Mouse (Mus musculus): ENCODE results near the gene Ahdc1.

DNA sequence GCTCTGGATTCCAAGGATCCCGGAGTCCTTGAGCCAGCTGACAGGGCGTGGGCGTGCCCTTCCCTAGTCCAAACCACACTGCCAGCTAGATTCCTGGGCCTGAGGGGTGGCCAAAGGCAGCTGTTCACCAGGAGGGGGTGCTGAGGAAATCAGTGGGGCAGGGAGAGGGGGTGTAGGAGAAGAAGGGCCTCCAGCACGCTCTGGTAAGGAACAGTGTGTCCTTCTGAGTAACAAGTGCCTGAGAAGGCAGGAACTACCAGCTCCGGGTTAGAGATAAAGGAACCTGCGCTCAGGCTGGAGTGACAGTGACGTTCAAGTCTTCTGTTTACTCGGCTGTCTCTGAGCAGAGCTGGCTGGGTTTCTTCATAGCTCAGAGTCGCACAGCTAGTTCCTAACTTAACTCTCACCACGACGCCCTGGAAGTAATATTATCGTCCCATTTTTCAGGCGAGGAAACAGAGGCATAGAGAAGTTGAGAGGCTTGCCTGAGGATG lies 96.8 kb downstream of the Ahdc1 start:
- TF ChIP-seq CTCF (IDR thresholded peaks at IDR 0.05; ENCODE audit: low read depth) (peak; percentile 34), EP300 (IDR thresholded peaks at IDR 0.05; ENCODE audit: low read depth) (no peak)

Measured in heart, postnatal 0 days (tissue).